ENCODE assay signal across 9 mouse cellular contexts in the genomic region with DNA sequence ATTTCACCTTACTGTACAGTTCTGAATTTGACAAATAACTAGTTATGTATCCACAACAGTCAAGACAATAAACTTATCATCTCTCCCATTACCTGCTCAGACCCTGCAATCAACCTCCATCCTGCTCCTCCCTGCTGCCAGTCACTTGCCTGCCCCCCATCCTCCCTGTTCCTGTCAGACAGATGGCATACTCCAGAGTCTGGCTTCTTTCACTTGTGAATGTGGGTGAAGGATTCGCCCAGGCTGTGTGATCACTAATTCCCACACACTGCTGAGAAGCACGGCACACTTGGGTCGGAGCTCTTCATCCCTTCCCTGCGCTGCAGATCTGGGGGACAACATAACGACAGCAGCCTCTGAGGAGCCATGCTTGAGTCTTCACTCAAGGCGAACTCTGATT.
"Had no signal": no experiment of that assay in that cellular context is flagged by ENCODE, and none has a peak within 500 bp of the region (broad histone marks: within the 10 kb centered on the region; RNA-seq: fewer than 3 reads in every experiment).

No protein-coding gene starts in this region.

- ATAC-seq: lung, postnatal 0 days; midbrain, embryonic 13.5 days had no signal

- DNase-seq: kidney, adult 2 months; kidney, postnatal 25 days; lung, adult 2 months; lung, postnatal 36 days; right cerebral cortex, adult 18-20 months; right cerebral cortex, postnatal 25 days; thymus, postnatal 4 days had no signal
